Mouse (Mus musculus) 416B (cell line): ENCODE results near the gene Trip13.

Source experiments
- DNase-seq: peaks from one replicate; pipeline ENCODE4 v3.0.0; 2011; ENCODE audit warnings: low read depth

Gene Trip13

GRCm38 (mm10) chr13:73937321-73938176, at the start of gene Trip13, which contains the start of gene Brd9:
Gene Trip13 (minus strand): TSS chr13:73937784.
Gene Brd9 (plus strand): TSS chr13:73937811.
- DNase-seq, result peak; percentile 96

GRCm38 (mm10) chr13:73976935-73977334, 39.4 kb upstream of the Trip13 start:
- DNase-seq, result no peak

- DNase-seq, result no peak
Observed at GRCm38 (mm10) chr13:73974523-73974922, 36.9 kb upstream of the Trip13 start.

GRCm38 (mm10) chr13:73970545-73971448, 33.2 kb upstream of the Trip13 start:
- peak; percentile 57 for DNase-seq

- no peak for DNase-seq
Observed at GRCm38 (mm10) chr13:73963551-73963950, 26.0 kb upstream of the Trip13 start, which contains the start of gene Zdhhc11. Gene Zdhhc11 (plus strand): TSS chr13:73963851.

- no peak for DNase-seq
Observed at GRCm38 (mm10) chr13:73961177-73961576, 23.6 kb upstream of the Trip13 start.

GRCm38 (mm10) chr13:73960117-73960652, 22.6 kb upstream of the Trip13 start:
- DNase-seq, result no peak

GRCm38 (mm10) chr13:73955531-73955930, 17.9 kb upstream of the Trip13 start:
- DNase-seq, result peak; percentile 81

GRCm38 (mm10) chr13:73954666-73955065, 17.1 kb upstream of the Trip13 start:
- DNase-seq, result no peak

- no peak for DNase-seq
Observed at GRCm38 (mm10) chr13:73953551-73954130, 16.1 kb upstream of the Trip13 start.

- DNase-seq, result no peak
Observed at GRCm38 (mm10) chr13:73944606-73945005, 7.0 kb upstream of the Trip13 start.

- DNase-seq, result no peak
Observed at GRCm38 (mm10) chr13:73939101-73939500, 1.5 kb upstream of the Trip13 start.

GRCm38 (mm10) chr13:73938177-73938560, 585 bp upstream of the Trip13 start:
- DNase-seq, result no peak

- DNase-seq, result peak; percentile 46
Observed at GRCm38 (mm10) chr13:73936938-73937320, 655 bp downstream of the Trip13 start.

GRCm38 (mm10) chr13:73932201-73932600, 5.4 kb downstream of the Trip13 start:
- no peak for DNase-seq

GRCm38 (mm10) chr13:73913066-73913465, 24.5 kb downstream of the Trip13 start:
- DNase-seq, result no peak

- DNase-seq, result peak; percentile 58
Observed at GRCm38 (mm10) chr13:73907683-73908412, 29.7 kb downstream of the Trip13 start.

GRCm38 (mm10) chr13:73907136-73907535, 30.4 kb downstream of the Trip13 start:
- no peak for DNase-seq

- peak; percentile 28 for DNase-seq
Observed at GRCm38 (mm10) chr13:73897561-73897960, 40.0 kb downstream of the Trip13 start.

- DNase-seq, result no peak
Observed at GRCm38 (mm10) chr13:73892493-73893178, 44.9 kb downstream of the Trip13 start.

- no peak for DNase-seq
Observed at GRCm38 (mm10) chr13:73887415-73887874, 50.1 kb downstream of the Trip13 start.
